Mouse (Mus musculus): ENCODE data around the gene Theg. TPM values are rescaled to one million over a fixed set of nuclear protein-coding genes. Genes with fewer than 3 reads are reported as not detected.

Gene Theg
- polyA plus RNA-seq, 1 experiment from 2014 or later, result not detected

DNA sequence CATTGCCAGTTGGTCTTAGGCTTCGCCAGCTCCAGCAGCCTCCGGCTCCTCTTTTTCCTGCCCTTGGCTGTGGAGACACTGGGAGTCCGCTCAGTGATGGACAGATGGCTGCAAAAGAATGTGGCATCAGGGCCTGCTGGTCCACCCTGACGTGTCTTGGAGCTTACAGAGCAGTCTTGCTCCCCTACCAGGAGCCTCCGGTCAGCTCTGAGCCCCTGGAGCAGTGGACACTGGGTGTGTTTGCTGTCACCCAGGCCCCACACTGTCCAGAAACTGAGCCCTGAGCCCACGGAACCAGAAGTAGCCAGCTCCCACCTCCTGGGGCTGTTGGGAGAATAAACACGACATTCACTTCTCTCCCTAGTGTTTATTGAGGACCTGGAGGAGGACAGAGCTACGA, 888 bp downstream of the Theg start:
- no peak overlapping the region for H3K9ac ChIP-seq (replicated peaks; ENCODE audit: low read depth)
- no peak overlapping the region for H3K27ac ChIP-seq (ENCODE audit: low read length)
- no peak overlapping the region for H3K4me2 ChIP-seq (replicated peaks; ENCODE audit: low read depth, low read length)
- 60% methylated on average over 8 of the region's 8 CpGs for WGBS
- no peaks in the 10 kb centered on the region for H3K36me3 ChIP-seq (ENCODE audit: insufficient read depth, low read length)
- no peak overlapping the region for H3K4me3 ChIP-seq (ENCODE audit: low read depth, low read length)
- H3K4me1 ChIP-seq (ENCODE audit: insufficient read depth, low read depth, low read length), result no peaks in the 10 kb centered on the region
- no peak for ATAC-seq
- no peaks in the 10 kb centered on the region for H3K9me3 ChIP-seq (ENCODE audit: low read length)
- no peak for TF ChIP-seq EP300 (IDR thresholded peaks at IDR 0.05)
- no peak for DNase-seq (ENCODE audit: low spot score)
- no peaks in the 10 kb centered on the region for H3K27me3 ChIP-seq (replicated peaks; ENCODE audit: insufficient read depth, low read length)

DNA sequence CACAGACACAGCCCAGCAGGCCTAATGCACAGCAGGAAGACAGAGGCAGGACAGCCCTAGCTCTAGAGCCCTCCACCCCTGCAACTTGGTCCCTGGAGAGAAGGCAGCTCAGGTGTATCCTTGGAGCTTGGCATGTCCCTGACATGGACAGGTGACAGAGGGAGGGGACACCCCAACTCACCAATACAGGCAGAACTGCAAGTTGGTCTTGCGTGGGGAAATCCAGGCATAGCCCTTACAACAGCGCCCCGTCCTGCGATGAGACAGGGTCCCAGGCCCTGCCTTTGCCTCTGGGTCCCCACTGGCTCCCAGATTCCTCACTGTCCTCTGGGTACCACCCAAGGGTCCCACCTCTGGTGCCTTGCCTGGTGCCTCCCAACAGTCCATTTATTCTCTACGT, 1.4 kb downstream of the Theg start:
- Histone ChIP-seq H3K27ac (ENCODE audit: low read length) (no peak overlapping the region), H3K4me1 (ENCODE audit: insufficient read depth, low read depth, low read length) (no peaks in the 10 kb centered on the region), H3K4me3 (ENCODE audit: low read depth, low read length) (no peak overlapping the region), H3K9ac (replicated peaks; ENCODE audit: low read depth) (no peak overlapping the region), H3K36me3 (ENCODE audit: insufficient read depth, low read length) (no peaks in the 10 kb centered on the region), H3K27me3 (replicated peaks; ENCODE audit: insufficient read depth, low read length) (no peaks in the 10 kb centered on the region), H3K9me3 (ENCODE audit: low read length) (no peaks in the 10 kb centered on the region), H3K4me2 (replicated peaks; ENCODE audit: low read depth, low read length) (no peak overlapping the region)
- DNase-seq (ENCODE audit: low spot score), result no peak
- ATAC-seq, result no peak
- 89% methylated on average over 5 of the region's 5 CpGs for WGBS
- TF ChIP-seq EP300 (IDR thresholded peaks at IDR 0.05) (no peak), CTCF (IDR thresholded peaks at IDR 0.05) (no peak)

GRCm38 (mm10) chr10:79585136-79585535, 2.0 kb downstream of the Theg start:
- Histone ChIP-seq H3K36me3 (ENCODE audit: insufficient read depth, low read length) (no peaks in the 10 kb centered on the region), H3K27ac (ENCODE audit: low read length) (no peak overlapping the region), H3K4me1 (ENCODE audit: insufficient read depth, low read depth, low read length) (no peaks in the 10 kb centered on the region), H3K4me2 (replicated peaks; ENCODE audit: low read depth, low read length) (no peak overlapping the region), H3K9ac (replicated peaks; ENCODE audit: low read depth) (no peak overlapping the region), H3K27me3 (replicated peaks; ENCODE audit: insufficient read depth, low read length) (no peaks in the 10 kb centered on the region), H3K9me3 (ENCODE audit: low read length) (no peaks in the 10 kb centered on the region), H3K4me3 (ENCODE audit: low read depth, low read length) (no peak overlapping the region)
- ATAC-seq, result no peak
- DNase-seq (ENCODE audit: low spot score), result no peak
- TF ChIP-seq EP300 (IDR thresholded peaks at IDR 0.05), result no peak
- no peak for TF ChIP-seq CTCF (IDR thresholded peaks at IDR 0.05)
- WGBS, result 90% methylated on average over 6 of the region's 6 CpGs

DNA sequence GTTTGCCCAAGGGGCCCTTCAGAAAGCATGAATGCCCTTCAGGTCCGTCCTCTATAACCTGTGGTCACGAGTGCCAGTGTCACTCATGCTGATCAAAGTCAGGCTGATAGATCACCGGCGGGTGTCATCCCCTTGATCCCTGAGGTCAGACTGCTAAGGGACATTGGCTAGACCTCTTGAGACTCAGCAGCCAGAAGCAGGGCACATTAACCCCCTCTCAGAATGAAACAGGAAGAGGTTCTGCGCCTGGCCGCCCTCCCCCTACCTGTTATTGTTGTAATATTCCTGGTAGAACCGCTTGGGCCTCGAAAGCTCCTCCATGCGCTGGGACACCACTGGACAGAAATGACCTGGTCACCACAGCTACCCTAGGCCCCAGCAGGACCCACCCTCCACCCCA, 2.7 kb downstream of the Theg start:
- TF ChIP-seq CTCF (IDR thresholded peaks at IDR 0.05) (no peak), EP300 (IDR thresholded peaks at IDR 0.05) (no peak)
- WGBS, result 61% methylated on average over 9 of the region's 9 CpGs
- H3K4me1 ChIP-seq (ENCODE audit: insufficient read depth, low read depth, low read length), result no peaks in the 10 kb centered on the region
- no peaks in the 10 kb centered on the region for H3K36me3 ChIP-seq (ENCODE audit: insufficient read depth, low read length)
- no peak overlapping the region for H3K4me2 ChIP-seq (replicated peaks; ENCODE audit: low read depth, low read length)
- no peak for ATAC-seq
- H3K9me3 ChIP-seq (ENCODE audit: low read length), result no peaks in the 10 kb centered on the region
- no peak for DNase-seq (ENCODE audit: low spot score)
- no peak overlapping the region for H3K27ac ChIP-seq (ENCODE audit: low read length)
- no peaks in the 10 kb centered on the region for H3K27me3 ChIP-seq (replicated peaks; ENCODE audit: insufficient read depth, low read length)
- no peak overlapping the region for H3K4me3 ChIP-seq (ENCODE audit: low read depth, low read length)
- no peak overlapping the region for H3K9ac ChIP-seq (replicated peaks; ENCODE audit: low read depth)

- Histone ChIP-seq H3K27ac (ENCODE audit: low read length) (no peak overlapping the region), H3K4me2 (replicated peaks; ENCODE audit: low read depth, low read length) (no peak overlapping the region), H3K4me1 (ENCODE audit: insufficient read depth, low read depth, low read length) (no peaks in the 10 kb centered on the region), H3K9me3 (ENCODE audit: low read length) (no peaks in the 10 kb centered on the region), H3K36me3 (ENCODE audit: insufficient read depth, low read length) (no peaks in the 10 kb centered on the region), H3K27me3 (replicated peaks; ENCODE audit: insufficient read depth, low read length) (no peaks in the 10 kb centered on the region), H3K9ac (replicated peaks; ENCODE audit: low read depth) (no peak overlapping the region), H3K4me3 (ENCODE audit: low read depth, low read length) (no peak overlapping the region)
- 43% methylated on average over 7 of the region's 7 CpGs for WGBS
- ATAC-seq (no peak), DNase-seq (ENCODE audit: low spot score) (no peak)
- TF ChIP-seq CTCF (IDR thresholded peaks at IDR 0.05) (no peak), EP300 (IDR thresholded peaks at IDR 0.05) (no peak)
These were observed 3.1 kb downstream of the Theg start for GRCm38 (mm10) chr10:79584021-79584420.

DNA sequence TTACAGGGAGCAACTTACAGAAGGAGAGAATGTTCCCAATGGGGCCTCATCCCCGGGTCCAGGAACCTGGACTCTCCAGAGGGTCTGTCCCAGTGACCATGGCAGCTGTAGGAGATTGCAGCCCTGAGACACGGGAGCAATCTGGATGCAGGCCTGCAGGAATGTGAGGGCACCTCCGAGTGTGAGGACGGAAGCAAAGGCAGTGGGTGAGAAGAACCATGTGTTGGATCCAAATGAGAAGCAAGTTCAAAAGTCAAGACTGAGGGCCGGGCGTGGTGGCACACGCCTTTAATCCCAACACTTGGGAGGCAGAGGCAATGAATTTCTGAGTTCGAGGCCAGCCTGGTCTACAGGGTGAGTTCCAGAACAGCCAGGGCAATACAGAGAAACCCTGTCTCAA, 5.6 kb downstream of the Theg start:
- TF ChIP-seq EP300 (IDR thresholded peaks at IDR 0.05), result no peak
- no peak for TF ChIP-seq CTCF (IDR thresholded peaks at IDR 0.05)
- Histone ChIP-seq H3K36me3 (ENCODE audit: insufficient read depth, low read length) (no peaks in the 10 kb centered on the region), H3K27me3 (replicated peaks; ENCODE audit: insufficient read depth, low read length) (no peaks in the 10 kb centered on the region), H3K4me2 (replicated peaks; ENCODE audit: low read depth, low read length) (no peak overlapping the region), H3K27ac (ENCODE audit: low read length) (no peak overlapping the region), H3K9ac (replicated peaks; ENCODE audit: low read depth) (no peak overlapping the region), H3K4me1 (ENCODE audit: insufficient read depth, low read depth, low read length) (no peaks in the 10 kb centered on the region), H3K4me3 (ENCODE audit: low read depth, low read length) (no peak overlapping the region), H3K9me3 (ENCODE audit: low read length) (no peaks in the 10 kb centered on the region)
- ATAC-seq (no peak), DNase-seq (ENCODE audit: low spot score) (no peak)
- 83% methylated on average over 8 of the region's 8 CpGs for WGBS

DNA sequence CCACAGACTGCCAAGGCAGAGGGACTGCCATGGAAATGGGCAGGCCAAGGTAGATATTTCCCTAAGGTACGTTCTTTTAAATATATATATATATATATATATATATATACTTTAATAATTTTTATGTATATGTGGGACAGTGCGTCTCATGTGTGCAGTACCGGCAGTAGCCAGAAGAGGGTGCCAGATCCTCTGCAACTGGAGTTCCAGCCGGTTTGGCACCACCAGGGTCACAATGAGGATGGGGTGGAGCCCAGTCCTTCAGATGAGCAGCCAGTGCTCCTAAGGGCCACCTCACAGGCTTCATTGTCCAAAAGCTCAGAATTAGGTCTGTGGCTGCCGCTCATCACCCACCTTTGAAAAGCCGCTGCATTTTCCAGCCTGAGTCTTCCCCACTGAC, 6.3 kb downstream of the Theg start:
- Histone ChIP-seq H3K4me1 (ENCODE audit: insufficient read depth, low read depth, low read length) (no peaks in the 10 kb centered on the region), H3K36me3 (ENCODE audit: insufficient read depth, low read length) (no peaks in the 10 kb centered on the region), H3K27me3 (replicated peaks; ENCODE audit: insufficient read depth, low read length) (no peaks in the 10 kb centered on the region), H3K4me2 (replicated peaks; ENCODE audit: low read depth, low read length) (no peak overlapping the region), H3K4me3 (ENCODE audit: low read depth, low read length) (no peak overlapping the region), H3K27ac (ENCODE audit: low read length) (no peak overlapping the region), H3K9ac (replicated peaks; ENCODE audit: low read depth) (no peak overlapping the region), H3K9me3 (ENCODE audit: low read length) (no peaks in the 10 kb centered on the region)
- ATAC-seq (no peak), DNase-seq (ENCODE audit: low spot score) (peak; percentile 16)
- TF ChIP-seq EP300 (IDR thresholded peaks at IDR 0.05) (no peak), CTCF (IDR thresholded peaks at IDR 0.05) (peak; percentile 57)
- 38% methylated on average over 6 of the region's 6 CpGs for WGBS

All from lung, postnatal 0 days (tissue).